Mouse (Mus musculus) c-Kit-positive CD71-positive TER-119-negative erythroid progenitor cells, embryonic 14.5 days (primary cell): ENCODE measurements around the gene Itk.

Experiments
- DNase-seq: peaks from one replicate; pipeline ENCODE4 v3.0.0-alpha.2; 2013; ENCODE audit warnings: low read depth

Gene Itk

DNA sequence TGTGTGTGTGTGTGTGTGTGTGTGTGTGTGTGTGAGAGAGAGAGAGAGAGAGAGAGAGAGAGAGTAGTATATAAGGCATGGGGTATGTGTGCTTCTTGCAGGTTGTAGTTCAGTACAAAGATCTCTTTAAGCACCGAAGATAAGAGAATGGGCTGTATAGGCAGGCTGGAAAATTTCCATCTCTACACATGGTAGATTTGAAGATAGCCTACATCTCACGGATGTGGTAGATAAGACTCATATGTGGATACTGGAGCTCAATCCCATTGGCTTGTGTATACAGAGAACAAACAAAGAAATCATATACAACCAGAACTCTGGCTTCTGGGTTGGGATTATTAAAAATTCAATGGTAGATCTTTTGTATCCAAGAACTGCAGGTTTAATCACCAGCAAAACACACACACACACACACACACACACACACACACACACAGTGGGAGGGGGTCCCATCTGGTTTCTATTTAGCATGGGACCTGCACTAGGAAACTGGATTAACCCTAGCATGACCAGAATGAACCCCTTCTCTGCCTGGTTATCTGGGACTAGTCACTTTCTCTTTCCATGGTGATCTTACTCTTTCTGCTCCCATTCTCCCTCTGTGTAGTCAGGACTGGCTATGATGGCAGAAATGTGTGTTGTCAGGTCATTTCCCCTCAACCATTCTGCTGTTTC, 28.2 kb downstream of the Itk start:
- no peak for DNase-seq

DNA sequence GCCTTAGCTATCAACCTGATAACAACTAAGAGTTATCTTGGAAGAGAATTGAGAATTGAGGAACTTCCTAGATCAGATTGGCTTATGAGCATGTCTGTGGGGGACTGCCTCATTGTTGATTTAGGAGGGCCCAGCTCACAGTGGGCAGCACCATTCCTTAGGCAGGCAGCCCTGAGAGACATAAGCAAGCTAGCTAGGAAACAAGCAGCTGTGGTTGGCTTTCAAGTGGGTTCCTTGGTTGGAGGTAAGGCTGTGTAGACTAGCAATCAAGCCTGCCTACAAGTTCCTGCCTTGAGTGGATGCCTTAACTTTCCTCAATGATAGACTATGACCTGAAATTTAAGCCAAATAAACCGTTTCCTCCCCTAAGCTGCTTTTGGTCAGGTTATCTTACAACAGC, 30.9 kb downstream of the Itk start:
- DNase-seq, result no peak

DNA sequence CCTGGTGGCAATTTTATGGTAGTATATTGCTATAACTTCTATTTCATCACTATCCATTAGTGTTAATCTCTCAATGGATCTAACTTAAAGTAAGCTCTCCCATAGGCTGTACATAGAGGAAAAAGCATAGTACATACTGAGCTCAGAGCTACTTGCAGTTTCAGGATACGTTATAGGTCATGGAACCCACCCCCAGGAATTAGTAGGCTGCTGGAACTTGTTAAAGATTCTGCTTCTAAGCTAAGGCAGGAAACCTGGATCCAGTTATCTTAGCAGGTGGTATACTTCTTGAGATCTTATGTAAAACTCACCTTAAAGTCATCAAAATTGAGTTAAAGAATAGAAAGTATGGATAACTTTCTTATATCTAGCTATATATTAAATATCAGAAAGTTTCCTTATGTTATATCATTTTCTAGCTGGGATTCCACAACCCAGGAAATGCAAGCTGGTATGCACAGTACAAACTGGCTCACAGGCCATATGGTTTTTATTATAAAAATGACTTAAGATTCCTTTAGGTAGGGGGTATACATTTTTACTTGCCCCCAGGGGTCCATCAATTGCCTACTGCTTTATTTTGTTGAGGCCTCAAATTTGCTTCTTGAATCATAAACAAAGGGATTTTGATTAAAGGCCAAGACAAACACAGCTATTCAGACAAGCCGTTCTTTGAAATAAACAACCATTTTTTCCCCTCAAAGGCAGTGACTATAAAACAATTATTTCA, 39.5 kb downstream of the Itk start:
- DNase-seq, result no peak

DNA sequence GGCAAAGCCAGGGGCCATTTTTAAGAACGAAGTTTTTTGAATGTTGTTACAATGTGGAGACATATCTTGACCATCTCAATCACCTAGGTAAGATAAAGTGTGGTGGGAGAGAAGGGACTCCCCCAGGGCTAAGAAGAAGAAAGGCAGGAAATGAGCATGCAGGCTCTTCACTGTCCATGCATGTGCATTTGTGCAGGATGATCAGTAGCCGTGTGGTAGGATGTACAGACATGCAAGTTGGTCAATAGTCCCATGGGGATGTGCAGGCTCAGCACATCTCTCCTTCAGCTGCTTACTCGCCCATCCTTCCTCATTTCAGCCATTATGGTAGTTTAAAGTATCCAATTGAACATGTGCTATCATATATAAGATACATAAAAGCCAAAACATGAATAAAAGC, 40.9 kb downstream of the Itk start:
- no peak for DNase-seq

DNA sequence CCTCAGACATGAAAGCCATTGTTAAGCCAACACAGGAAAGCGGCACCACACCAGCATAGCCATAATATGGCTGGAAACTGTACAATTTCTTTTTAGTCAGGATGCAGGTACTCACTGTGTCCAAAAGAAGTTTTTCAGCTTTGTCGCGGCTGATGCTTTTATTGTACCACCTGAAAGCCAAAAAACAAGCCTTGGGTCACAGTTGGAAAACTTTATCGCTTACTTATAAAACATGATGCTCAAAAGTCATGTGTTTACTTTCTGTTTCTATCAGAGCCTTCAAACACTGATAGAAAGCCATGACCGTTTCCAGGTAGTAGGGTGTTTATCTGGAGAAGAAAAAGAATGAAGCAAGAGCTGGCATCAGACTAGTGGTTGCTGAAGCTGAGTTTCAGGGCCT, 41.6 kb downstream of the Itk start:
- no peak for DNase-seq

DNA sequence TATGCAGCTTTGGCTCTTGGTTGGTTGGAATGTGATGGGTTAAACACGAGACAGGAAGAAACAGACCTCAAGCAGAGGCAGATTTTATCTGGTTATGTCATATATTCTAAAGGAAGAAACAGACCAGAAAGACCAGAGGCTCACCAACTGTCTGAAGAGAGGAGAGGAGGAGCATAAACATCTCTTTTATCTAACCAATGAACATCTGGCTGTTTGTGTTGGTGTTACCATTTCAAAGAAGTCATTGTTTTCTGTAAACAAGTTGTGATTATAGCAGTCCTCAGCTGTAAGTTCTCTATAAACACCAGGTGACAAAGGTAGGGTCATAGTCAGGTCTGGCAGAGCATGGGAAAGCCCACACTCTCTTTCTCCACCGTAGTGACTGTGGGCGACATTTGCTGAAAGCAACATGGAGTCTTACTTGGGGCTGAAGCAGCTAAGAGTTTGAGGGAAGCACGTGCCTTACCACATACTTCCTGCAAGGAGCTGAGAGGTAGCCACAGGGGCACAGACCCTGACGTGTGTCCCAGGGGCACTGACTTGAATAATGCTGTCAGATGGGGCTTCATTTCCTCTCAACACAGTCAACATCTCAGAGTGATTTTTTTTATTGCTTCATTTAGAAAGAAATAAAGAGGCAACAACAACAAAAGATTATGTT, 45.3 kb downstream of the Itk start:
- no peak for DNase-seq

DNA sequence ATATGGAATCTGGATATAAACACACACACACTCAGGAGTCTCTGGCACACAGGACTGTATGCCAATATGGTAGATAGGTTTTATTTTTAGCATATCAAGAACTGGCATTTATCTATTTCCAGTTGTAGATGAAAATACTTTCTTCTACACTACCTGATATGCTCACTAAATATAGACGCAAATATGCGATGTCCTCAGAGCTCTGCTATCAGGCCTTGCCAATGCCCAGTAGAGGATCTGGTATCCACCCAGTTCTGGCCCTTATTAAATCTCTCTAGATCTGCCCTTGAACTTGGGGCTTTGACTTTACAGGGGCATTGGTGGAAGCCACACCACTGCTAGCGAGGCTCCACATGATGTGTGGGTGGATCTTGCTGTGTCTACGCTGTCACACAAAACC, 47.4 kb downstream of the Itk start:
- DNase-seq, result no peak

DNA sequence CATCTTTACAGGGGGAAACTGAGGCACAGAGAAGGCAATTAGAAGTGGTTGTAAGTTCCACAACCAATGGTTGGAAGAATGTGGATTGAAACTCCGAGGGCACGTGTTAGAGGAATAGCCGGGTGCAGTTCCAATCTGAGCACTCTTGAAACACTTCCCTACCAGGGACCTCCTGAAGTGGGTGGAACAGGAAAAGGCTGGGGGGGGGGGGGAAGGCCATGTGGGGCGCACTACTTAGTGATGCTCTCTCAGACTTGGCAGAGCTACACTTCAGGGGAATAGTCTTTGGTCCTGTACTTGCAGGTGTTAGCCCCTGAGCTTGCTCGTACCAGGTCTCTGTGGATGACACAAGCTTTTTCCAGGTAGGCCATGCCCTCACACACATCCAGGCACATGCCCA, 53.3 kb downstream of the Itk start:
- DNase-seq, result no peak

DNA sequence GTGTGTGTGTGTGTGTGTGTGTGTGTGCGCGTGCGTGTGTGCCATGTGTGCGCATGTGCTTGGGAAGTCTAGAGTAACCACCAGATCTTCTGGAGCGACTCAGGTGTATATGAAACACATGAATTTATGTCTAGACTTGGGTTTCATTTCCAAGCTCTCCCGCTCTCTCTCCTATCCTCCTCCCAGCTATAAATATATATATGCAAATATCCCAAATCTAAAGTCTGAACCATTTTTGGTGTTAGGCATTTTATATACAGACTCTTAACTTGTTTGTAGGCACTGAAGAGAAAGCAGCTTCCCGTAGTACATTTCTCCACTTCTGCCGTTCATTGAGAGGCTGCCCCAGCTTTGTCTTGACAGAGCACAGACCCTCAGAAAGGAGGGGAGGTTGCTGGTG, 57.1 kb downstream of the Itk start:
- DNase-seq, result no peak

DNA sequence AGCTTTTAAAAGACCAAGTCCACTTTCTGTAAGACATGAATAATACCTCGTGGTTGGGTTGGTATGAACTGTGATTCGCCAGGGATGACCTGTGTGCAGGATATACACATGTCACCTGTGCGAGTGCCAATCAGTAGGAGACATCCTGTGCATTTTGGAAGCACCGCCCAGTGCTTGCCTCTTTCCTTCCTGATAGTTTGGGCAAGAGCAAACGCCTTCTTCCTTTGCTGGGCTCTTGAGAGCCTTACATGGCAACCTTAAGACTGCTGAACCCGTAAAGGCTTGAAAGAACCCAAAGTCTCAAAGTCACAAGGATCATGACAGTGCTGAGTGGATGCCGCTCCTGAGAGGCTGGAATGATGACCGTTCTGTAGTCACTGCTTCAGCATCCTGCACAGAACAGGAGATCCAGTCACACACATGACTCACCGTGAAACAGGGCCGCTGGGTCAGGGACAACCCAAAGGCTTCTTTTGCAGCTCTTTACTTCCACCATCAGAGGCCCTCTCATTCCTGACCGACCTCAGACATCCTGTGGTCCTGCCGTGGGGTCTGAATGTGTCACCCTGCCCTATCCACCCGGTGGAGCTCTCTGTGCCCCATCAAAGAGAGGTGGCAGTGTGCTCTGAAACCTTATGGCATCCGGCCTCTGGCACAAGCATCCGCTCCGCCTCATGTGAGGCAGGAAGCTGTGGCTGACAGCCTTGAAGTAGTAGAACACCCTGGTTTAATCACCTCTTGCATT, 62.9 kb downstream of the Itk start:
- DNase-seq, result no peak

DNA sequence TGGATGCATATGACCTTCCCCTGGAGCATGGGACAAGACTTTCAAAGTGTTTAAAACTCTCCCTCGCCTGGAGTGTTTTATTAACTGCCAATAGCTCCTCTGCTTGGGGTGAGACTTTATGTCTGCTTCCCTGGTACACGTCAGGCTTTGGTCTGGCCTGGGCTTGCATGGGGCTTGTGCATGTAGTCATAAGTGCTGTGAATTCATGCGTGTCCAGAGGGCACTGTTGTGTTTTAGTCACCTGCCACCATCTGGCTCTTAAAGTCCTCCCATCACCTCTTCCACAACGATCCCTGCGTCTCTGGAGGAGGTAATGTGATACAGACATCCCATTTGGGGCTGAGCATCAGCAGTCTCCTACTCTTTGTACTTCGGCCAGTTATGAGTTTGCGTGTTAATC, 67.8 kb downstream of the Itk start:
- no peak for DNase-seq

DNA sequence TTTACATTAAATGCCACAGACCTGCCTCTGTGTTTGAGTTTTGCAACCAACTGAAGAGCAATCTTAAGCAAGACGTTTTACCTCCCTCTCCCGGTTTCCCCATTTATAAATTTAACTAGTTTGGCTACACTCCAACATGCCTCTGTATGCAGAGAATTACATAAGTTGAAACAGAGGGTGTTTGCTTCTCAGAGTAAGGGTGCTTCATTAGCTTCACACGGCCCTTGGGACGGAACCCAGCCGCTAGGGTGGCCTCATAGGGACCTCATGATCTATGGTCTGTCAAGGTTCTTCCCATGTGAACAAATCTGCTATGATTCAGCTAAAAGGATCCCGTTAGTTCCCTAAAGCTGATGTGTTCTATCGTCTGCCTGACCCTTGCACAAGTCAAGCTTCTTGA, 74.8 kb downstream of the Itk start:
- DNase-seq, result no peak

DNA sequence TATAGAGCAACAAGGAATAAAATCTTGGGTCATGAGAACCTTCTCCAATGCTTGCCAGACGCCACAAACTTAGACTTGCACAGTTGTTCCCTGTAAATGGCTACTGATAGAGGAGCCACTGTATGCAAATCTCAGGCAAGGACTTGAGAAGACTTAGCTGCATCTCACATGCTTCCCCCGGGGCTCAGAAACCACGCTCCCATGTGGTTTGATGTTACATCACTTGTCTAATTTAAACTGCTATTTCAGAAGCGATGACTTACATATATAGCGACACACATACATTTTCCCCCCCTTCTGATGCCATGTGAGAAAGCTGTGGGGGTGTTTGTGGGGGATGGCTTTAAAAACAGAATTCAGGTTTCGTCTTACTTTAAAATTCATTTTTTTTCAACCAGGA, 75.5 kb downstream of the Itk start:
- no peak for DNase-seq

DNA sequence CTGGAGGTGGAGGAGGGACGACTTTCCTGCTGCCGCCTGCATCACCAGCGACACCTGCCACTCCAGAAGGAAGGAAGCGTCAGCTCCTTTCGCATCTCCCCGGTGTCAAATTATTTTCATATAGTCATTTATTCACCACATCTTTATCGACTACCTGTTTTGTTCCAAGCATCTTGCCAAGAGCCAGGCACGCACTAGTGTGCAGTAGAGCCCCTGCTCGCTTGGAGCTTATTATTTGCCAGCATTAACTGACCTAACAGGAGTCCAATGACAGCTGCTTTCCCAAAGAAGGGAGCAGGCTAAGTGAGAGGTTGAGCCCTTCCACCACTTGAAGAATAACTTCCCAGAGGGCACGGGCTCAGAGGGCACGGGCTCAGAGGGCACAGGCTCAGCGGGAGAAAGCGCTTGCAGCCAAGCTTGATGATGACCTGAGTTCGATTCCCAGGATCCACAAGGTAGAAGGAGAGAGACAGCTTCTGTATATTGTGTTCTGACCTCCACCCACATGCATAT, 76.7 kb downstream of the Itk start, which contains the start of gene Cyfip2:
Gene Cyfip2, minus strand, starts transcription at position 337 of the 513 bp plus-strand sequence.
- DNase-seq, result peak; percentile 6

DNA sequence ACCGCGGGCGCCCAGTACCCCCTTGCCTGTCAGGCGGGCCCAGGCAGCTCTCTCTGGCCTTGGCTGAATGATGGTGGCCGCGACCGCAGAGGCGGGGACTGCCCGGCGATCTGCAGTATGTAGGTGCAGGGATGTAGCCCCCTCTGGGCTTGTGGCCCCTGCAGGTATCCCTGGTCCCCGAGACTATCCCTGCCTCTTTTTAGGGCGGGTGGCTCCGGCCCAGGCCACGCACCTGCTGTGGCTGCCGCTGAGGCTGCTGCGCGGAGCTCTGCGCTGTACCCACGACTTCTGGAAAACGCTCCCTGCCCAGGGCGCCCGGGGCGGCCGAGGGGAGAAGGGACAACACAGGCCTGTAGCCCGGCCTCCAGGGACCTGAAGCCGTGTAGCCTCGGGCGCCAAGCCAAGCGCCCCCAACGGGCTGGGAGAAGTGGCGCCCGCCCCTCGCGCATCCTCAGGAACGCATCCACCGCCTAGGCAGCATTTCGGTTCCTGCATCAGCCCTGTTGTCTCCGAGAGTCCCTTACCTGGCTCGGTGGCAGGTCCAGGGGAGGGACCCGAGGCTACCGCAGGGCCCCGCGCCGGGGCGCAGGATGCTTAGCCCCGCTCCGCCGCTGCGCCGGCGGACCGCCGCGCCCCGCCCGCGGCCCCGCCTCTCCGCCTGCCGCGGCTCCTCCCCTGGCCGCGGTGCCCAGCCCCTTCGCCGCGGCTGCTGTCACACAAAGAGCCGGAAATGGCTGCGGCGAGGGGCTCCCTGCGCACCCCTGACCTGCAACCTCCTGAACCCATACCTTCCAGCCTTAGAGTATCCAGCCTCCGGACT, 77.4 kb downstream of the Itk start:
- peak; percentile 25 for DNase-seq

DNA sequence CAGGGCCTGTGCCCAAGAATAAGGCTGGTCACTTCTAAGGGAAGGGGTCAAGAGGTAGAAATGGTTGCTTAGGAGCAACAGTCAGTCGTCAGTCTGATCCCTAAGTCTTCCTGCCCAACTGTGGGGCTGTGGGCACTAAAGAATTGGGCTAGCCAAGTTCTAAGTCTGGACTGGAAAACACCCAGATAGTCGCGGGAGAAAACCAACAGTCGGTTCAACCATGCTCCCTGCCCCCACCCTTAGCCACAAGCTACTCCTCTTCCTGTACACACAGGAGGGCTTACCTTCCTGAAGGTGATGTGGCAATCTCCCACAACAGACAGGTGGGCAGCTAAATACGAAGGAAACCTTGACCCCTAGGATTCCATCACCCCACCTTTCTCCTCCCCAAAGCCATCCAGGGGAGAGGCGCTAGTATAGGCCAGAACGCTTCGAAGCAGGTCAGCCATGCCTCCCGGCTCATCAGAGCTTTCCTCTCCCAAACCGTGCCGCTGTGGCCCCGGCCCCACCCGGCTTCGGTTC, 78.1 kb downstream of the Itk start:
- DNase-seq, result peak; percentile 6

DNA sequence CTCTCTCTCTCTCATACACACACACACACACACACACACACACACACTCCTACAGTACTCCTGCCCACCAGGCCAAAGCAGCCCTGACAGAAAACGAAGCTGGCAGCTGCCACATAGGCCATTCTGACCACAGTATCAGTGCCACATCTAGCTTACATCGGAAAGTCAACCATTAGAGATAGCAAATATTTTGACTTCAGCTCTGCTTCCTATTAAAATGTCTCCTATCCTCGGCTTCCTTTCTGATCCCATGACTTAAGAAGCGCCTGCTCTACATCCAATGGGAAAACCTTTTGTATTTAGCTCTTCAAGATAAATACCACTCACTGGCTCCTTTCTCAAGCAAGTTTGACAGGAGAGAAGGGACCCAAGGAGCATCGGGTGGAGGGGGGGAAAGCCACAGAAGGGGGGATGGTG, 78.7 kb downstream of the Itk start:
- no peak for DNase-seq

DNA sequence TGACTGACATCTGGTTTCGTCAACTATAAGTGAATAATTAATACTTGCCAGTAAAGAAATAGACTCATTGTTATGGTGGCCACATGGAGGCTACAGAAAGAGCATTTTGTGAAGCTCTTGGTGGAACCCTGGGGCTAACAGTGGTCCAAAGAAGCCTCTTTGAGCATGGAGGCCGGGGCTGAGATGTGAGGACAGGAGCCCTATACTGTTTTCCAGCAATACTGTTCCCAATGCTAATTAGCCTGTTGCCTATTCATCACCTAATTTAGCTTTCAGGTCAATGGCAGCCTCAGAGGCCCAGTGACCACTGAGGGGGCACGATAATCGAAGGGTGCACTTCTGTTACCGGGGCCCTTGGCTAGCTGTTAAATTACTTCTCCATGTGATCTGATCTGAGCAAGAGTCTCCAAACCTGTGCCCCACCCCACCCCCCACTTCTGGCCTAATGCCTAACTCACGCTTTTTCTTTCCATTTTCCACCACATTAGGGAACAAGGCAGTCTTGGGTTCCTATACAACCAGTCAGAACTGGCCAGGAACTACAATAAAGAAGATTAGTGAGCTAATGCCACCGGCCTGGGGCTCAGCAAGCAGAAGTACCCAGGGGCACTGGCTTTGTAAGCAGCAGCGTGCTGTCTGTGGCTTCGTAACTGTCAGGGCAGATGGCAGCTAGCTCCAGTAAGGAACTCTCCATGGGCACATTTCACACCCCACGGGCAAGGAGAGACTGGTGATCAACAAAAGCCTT, 79.3 kb downstream of the Itk start:
- no peak for DNase-seq

DNA sequence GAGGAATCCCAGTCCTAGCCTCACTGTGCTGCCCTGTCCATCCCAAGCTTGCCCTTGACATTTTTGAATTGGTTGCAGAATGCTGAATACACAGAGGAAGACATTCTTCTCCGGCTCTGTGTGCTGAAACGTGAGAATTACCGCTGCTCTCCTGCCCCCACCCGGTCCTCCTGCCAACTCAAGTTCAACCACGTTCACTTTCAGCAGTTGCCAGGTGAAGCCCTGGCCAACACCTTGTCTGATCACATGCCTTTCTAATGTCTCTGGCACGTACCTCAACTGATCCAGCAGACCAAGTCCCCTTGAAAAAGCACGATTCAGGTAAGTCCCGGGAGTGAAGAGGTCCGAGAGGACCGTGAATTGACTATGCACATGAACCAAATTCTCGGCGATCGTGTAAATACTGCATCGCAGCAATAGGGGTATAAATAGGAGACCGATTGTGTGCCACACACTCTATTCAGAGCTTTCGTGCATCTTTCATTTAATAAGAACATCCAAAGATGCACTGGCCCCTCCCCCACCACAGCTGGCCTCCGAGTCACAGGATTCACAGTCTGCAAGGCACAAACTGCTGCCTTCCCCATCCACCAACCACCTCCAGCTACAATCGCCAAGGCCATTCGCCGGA, 80.1 kb downstream of the Itk start:
- DNase-seq, result no peak
